Mouse (Mus musculus): ENCODE data around the gene Gm21028.
"Not testable (repeated sequence)": the region's sequence is repeated elsewhere in the genome, so short reads cannot be mapped to it uniquely, and the experiment has no call there.

Gm21028 gene

GRCm38 (mm10) chr7:42578488-42578887 lies at the start of gene Gm21028:
TSS of gene Gm21028 (minus strand) at chr7:42578588.
- DNase-seq: no peak

- DNase-seq: not testable (repeated sequence)
Measured at GRCm38 (mm10) chr7:42595666-42596065, 17.3 kb upstream of the Gm21028 start.

- not testable (repeated sequence) for DNase-seq
Measured at GRCm38 (mm10) chr7:42592413-42592812, 14.0 kb upstream of the Gm21028 start, which contains the start of gene Zfp977. TSS of gene Zfp977 (minus strand) at chr7:42592547.

GRCm38 (mm10) chr7:42591311-42591710 lies 12.9 kb upstream of the Gm21028 start:
- not testable (repeated sequence) for DNase-seq

- DNase-seq: no peak
Measured at GRCm38 (mm10) chr7:42551766-42552165, 26.6 kb downstream of the Gm21028 start.

All from kidney, adult 18-20 months (tissue).